Mouse (Mus musculus): ENCODE measurements around the gene C1qtnf4. TPM values are rescaled to one million over a fixed set of nuclear protein-coding genes. Genes with fewer than 3 reads are reported as not detected.
"Not testable (repeated sequence)": the region's sequence is repeated elsewhere in the genome, so short reads cannot be mapped to it uniquely, and the experiment has no call there.

The C1qtnf4 gene
- polyA plus RNA-seq, 1 experiment = 4.9 TPM

DNA sequence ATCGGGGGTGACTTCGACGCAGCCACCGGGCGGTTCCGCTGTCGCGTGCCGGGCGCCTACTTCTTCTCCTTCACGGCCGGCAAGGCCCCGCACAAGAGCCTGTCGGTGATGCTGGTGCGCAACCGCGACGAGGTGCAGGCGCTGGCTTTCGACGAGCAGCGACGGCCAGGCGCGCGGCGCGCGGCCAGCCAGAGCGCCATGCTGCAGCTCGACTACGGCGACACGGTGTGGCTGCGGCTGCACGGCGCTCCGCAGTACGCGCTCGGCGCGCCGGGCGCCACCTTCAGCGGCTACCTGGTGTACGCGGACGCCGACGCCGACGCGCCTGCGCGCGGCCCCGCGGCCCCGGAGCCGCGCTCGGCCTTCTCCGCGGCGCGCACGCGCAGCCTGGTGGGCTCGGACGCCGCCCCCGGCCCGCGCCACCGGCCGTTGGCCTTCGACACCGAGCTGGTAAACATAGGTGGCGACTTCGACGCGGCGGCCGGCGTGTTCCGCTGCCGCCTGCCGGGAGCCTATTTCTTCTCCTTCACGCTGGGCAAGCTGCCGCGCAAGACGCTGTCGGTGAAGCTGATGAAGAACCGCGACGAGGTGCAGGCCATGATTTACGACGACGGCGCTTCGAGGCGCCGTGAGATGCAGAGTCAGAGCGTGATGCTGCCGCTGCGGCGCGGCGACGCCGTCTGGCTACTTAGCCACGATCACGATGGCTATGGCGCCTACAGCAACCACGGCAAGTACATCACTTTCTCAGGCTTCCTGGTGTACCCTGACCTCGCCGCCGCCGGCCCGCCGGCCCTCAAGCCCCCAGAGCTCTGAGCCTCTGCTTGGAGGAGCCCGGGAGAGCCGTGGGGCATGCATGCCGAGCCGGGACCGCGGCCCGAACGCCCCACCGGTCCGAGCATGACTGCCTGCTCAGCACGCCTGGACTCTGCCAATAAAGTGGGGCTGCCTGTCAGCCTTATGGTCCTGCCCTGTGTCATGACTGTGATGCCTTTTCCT lies 4.2 kb downstream of the C1qtnf4 start:
- 9% methylated on average over 133 of the region's 133 CpGs for WGBS
- peaks cover 22% of the 10 kb centered on the region for H3K27me3 ChIP-seq (ENCODE audit: control insufficient read depth, insufficient read depth, low read length)
- peak; percentile 49 for DNase-seq

DNA sequence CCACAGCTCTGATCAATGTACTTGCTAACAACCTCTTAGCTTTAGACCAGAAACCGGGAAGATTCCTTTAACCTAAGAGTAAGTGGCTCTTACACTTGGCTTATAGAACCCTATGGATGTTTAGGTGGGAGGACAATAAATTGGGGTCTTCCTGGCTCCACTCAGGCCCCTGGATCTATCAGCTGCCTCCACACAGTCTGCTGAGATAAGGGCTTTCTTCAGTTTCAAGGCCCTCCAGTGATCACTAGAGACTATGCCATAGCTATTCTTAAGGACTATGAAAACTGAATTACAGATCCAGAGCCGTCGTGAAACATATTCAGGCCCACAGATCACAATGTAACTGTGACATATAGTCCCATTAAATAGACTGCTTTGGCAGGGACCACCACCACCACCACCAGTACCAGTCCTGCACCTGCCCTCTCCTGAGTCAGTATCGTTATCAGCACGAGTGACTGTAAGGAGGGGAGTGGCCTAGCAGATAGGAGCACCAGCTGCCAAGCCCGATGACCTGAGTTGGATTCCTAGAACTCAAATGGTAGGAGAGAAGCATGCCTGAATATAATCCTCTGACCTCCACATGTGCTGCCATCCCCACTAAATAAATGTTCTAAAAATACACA lies 8.1 kb downstream of the C1qtnf4 start:
- Histone ChIP-seq H3K27ac (ENCODE audit: control insufficient read depth, insufficient read depth, low read length) (no peak overlapping the region), H3K36me3 (ENCODE audit: control insufficient read depth, insufficient read depth, low read length) (peaks cover 28% of the 10 kb centered on the region), H3K4me3 (ENCODE audit: control insufficient read depth, insufficient read depth, low read length) (no peak overlapping the region), H3K27me3 (ENCODE audit: control insufficient read depth, insufficient read depth, low read length) (peaks cover 7% of the 10 kb centered on the region; the same call in 1 of the 2 replicates), H3K4me1 (replicated peaks; ENCODE audit: control insufficient read depth, insufficient read depth, low read length) (peaks cover 8% of the 10 kb centered on the region)
- DNase-seq = no peak
- no peak for TF ChIP-seq POLR2A (IDR thresholded peaks at IDR 0.05; ENCODE audit: control insufficient read depth, extremely low read depth, insufficient read depth, low read length, poor library complexity)
- TF ChIP-seq CTCF (IDR thresholded peaks at IDR 0.05; ENCODE audit: borderline replicate concordance, control insufficient read depth, extremely low read depth, insufficient read depth, low read length, poor library complexity) = no peak
- WGBS = 96% methylated on average over 6 of the region's 6 CpGs

More for the DNA sequence above, 4.2 kb downstream of the C1qtnf4 start:
- Histone ChIP-seq H3K4me3 (ENCODE audit: control insufficient read depth, insufficient read depth, low read length) (peak overlapping the region; percentile 55), H3K4me1 (replicated peaks; ENCODE audit: control insufficient read depth, insufficient read depth, low read length) (peaks cover 10% of the 10 kb centered on the region), H3K27ac (ENCODE audit: control insufficient read depth, insufficient read depth, low read length) (no peak overlapping the region), H3K36me3 (ENCODE audit: control insufficient read depth, insufficient read depth, low read length) (peaks cover 2% of the 10 kb centered on the region; the same call in 1 of the 2 replicates)
- TF ChIP-seq POLR2A (IDR thresholded peaks at IDR 0.05; ENCODE audit: control insufficient read depth, extremely low read depth, insufficient read depth, low read length, poor library complexity) (peak; percentile 11; the same call in 1 of the 2 replicates), CTCF (IDR thresholded peaks at IDR 0.05; ENCODE audit: borderline replicate concordance, control insufficient read depth, extremely low read depth, insufficient read depth, low read length, poor library complexity) (no peak)

DNA sequence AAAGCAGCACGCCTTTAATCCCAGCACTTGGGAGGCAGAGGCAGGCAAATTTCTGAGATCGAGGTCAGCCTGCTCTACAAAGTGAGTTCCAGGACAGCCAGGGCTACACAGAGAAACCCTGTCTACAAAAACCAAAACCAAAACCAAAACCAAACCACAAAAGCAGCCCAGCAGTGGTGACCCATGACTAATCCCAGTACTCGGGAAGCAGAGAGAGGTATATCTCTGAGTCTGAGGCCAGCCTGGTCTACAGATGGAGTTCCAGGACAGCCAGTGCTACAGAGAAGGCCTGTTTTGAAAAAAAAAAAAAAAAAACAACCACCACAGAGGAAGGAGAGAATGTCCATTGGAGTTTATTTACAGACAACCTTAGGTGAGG lies 8.6 kb downstream of the C1qtnf4 start:
- H3K27ac ChIP-seq (ENCODE audit: control insufficient read depth, insufficient read depth, low read length); H3K4me3 ChIP-seq (ENCODE audit: control insufficient read depth, insufficient read depth, low read length); DNase-seq; H3K27me3 ChIP-seq (ENCODE audit: control insufficient read depth, insufficient read depth, low read length); H3K4me1 ChIP-seq (replicated peaks; ENCODE audit: control insufficient read depth, insufficient read depth, low read length): not testable (repeated sequence)
- peaks cover 31% of the 10 kb centered on the region for H3K36me3 ChIP-seq (ENCODE audit: control insufficient read depth, insufficient read depth, low read length)
- 86% methylated on average over 3 of the region's 3 CpGs for WGBS

DNA sequence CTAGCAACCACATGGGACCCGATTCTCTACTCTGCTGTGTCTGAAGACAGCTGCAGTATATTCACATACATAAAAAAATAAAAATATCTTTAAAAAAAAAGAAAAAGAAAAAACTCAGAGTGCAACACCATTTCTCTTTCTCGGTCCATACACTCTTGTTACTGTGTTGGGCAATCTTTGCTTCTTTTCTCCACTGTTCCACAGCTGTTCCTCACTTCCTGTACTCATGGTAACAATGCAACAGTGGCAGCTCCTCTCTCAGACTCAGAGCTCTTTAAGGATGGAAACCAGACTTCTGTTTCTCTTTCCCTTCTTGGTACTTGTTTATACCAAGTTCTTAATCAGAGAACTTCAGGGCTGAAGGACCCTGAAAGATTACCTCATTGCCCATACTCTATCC lies 17.7 kb downstream of the C1qtnf4 start:
- no peak for DNase-seq
- Histone ChIP-seq H3K4me3 (ENCODE audit: control insufficient read depth, insufficient read depth, low read length) (no peak overlapping the region), H3K27ac (ENCODE audit: control insufficient read depth, insufficient read depth, low read length) (no peak overlapping the region), H3K36me3 (ENCODE audit: control insufficient read depth, insufficient read depth, low read length) (peaks cover 28% of the 10 kb centered on the region), H3K27me3 (ENCODE audit: control insufficient read depth, insufficient read depth, low read length) (no peaks in the 10 kb centered on the region), H3K4me1 (replicated peaks; ENCODE audit: control insufficient read depth, insufficient read depth, low read length) (peaks cover 8% of the 10 kb centered on the region)
- WGBS = 69% methylated on average over 2 of the region's 2 CpGs
- TF ChIP-seq CTCF (IDR thresholded peaks at IDR 0.05; ENCODE audit: borderline replicate concordance, control insufficient read depth, extremely low read depth, insufficient read depth, low read length, poor library complexity) (no peak), POLR2A (IDR thresholded peaks at IDR 0.05; ENCODE audit: control insufficient read depth, extremely low read depth, insufficient read depth, low read length, poor library complexity) (no peak)

DNA sequence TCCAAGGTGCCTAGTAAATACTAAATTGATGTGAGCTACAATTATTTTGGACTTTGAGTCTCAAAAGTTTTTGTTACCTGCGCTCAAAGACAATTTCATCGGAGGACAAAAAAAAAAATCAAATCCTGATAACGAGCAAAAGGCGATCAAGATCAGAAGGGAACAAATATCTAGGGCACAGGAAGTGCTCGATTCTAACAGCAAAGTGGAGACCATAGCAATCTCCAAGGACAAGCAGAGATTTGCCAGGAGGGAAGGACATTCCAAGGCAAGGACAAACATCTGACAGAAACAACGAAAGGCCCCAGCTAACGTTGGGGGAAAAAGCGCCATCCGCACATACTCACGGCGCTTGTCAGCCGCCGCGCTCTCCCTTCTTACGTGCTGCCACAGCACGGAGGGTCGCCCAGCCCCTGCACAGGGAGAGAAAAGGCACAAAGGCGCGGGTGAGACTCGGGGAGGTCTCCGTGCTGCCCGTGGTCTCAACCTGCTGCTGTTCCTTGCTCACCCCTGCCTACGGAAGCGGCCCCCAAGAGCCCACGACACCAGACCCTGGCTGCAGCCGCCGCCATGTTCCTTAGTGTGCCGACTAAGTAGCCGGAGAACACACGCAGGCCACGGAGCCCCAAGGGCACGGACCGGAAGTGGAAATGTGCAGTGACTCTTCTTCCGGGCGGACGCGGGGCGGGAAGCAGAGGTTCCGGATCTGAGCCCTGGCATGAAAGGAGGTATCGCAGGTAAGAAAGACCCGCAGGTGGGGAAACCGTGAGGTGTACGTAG lies 18.6 kb downstream of the C1qtnf4 start, which contains the start of the genes Kbtbd4 and Ndufs3:
Gene Kbtbd4 (plus strand): TSS at position 665 of the 780 bp plus-strand sequence.
Gene Ndufs3 (minus strand): TSS at position 752 of the 780 bp plus-strand sequence.
- H3K36me3 ChIP-seq (ENCODE audit: control insufficient read depth, insufficient read depth, low read length) = peaks cover 28% of the 10 kb centered on the region
- under 1% methylated on average over 43 of the region's 43 CpGs for WGBS
- peak within 1 kb of the TSS; percentile 74 for H3K4me3 ChIP-seq (ENCODE audit: control insufficient read depth, insufficient read depth, low read length)
- H3K27ac ChIP-seq (ENCODE audit: control insufficient read depth, insufficient read depth, low read length) = peak within 1 kb of the TSS; percentile 69
- no peaks in the 10 kb centered on the region for H3K27me3 ChIP-seq (ENCODE audit: control insufficient read depth, insufficient read depth, low read length)
- peak; percentile 88 for DNase-seq
- peaks cover 8% of the 10 kb centered on the region for H3K4me1 ChIP-seq (replicated peaks; ENCODE audit: control insufficient read depth, insufficient read depth, low read length)
- TF ChIP-seq POLR2A (IDR thresholded peaks at IDR 0.05; ENCODE audit: control insufficient read depth, extremely low read depth, insufficient read depth, low read length, poor library complexity) (peak; percentile 80), CTCF (IDR thresholded peaks at IDR 0.05; ENCODE audit: borderline replicate concordance, control insufficient read depth, extremely low read depth, insufficient read depth, low read length, poor library complexity) (peak; percentile 25; the same call in 1 of the 2 replicates)

DNA sequence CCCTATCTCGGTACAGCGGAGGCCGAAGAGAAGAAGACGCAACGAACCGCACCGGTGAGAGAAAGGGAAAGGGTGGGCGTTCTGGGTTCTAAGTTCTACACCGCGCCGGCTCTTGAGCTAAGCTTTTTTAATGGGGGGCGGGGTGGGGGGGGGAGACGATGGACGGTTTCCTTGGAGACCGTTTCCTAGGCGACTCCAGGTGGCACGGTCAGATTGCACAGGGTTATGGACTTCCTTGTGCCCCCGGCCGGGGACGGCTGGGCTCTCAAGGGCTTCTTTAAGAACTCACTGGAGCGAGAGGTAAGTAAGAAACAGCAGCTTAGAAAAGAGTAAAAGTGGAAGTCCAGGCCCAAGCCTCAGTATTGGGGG lies 19.2 kb downstream of the C1qtnf4 start:
- peaks cover 8% of the 10 kb centered on the region for H3K4me1 ChIP-seq (replicated peaks; ENCODE audit: control insufficient read depth, insufficient read depth, low read length)
- under 1% methylated on average over 21 of the region's 21 CpGs for WGBS
- no peak for TF ChIP-seq CTCF (IDR thresholded peaks at IDR 0.05; ENCODE audit: borderline replicate concordance, control insufficient read depth, extremely low read depth, insufficient read depth, low read length, poor library complexity)
- TF ChIP-seq POLR2A (IDR thresholded peaks at IDR 0.05; ENCODE audit: control insufficient read depth, extremely low read depth, insufficient read depth, low read length, poor library complexity) = no peak
- peaks cover 34% of the 10 kb centered on the region for H3K36me3 ChIP-seq (ENCODE audit: control insufficient read depth, insufficient read depth, low read length)
- DNase-seq = no peak
- H3K4me3 ChIP-seq (ENCODE audit: control insufficient read depth, insufficient read depth, low read length) = peak overlapping the region; percentile 74
- H3K27ac ChIP-seq (ENCODE audit: control insufficient read depth, insufficient read depth, low read length) = peak overlapping the region; percentile 16; the same call in 1 of the 2 replicates
- H3K27me3 ChIP-seq (ENCODE audit: control insufficient read depth, insufficient read depth, low read length) = no peaks in the 10 kb centered on the region

Data from thymus, adult 2 months (tissue).